Mouse (Mus musculus): ENCODE results near the gene Coro1b. TPM values are rescaled to one million over a fixed set of nuclear protein-coding genes. Genes with fewer than 3 reads are reported as not detected.

Gene Coro1b
- polyA plus RNA-seq, 1 experiment from 2014 or later = 189 TPM

- ATAC-seq (replicated peaks; ENCODE audit: low FRiP score, low TSS enrichment, low read depth) = no peak
- 90% methylated on average over 18 of the region's 18 CpGs for WGBS
- H3K4me2 ChIP-seq (ENCODE audit: low read length) = no peak overlapping the region
- no peaks in the 10 kb centered on the region for H3K36me3 ChIP-seq (ENCODE audit: control insufficient read depth, insufficient read depth, low read length)
- no peaks in the 10 kb centered on the region for H3K27me3 ChIP-seq (replicated peaks; ENCODE audit: control insufficient read depth, insufficient read depth, low read length)
- DNase-seq (ENCODE audit: low spot score) = no peak
- H3K27ac ChIP-seq (ENCODE audit: low read depth) = no peak overlapping the region
- no peaks in the 10 kb centered on the region for H3K4me1 ChIP-seq (replicated peaks; ENCODE audit: control insufficient read depth, insufficient read depth, low read length)
- no peaks in the 10 kb centered on the region for H3K9me3 ChIP-seq (ENCODE audit: control insufficient read depth, low read length)
- H3K4me3 ChIP-seq (ENCODE audit: low read depth, low read length) = no peak overlapping the region
- H3K9ac ChIP-seq (ENCODE audit: low read length) = no peak overlapping the region
These were observed 5.8 kb upstream of the Coro1b start for GRCm38 (mm10) chr19:4142416-4143173.

- H3K36me3 ChIP-seq (ENCODE audit: control insufficient read depth, insufficient read depth, low read length) = no peaks in the 10 kb centered on the region
- H3K27me3 ChIP-seq (replicated peaks; ENCODE audit: control insufficient read depth, insufficient read depth, low read length) = no peaks in the 10 kb centered on the region
- no peaks in the 10 kb centered on the region for H3K9me3 ChIP-seq (ENCODE audit: control insufficient read depth, low read length)
- ATAC-seq (replicated peaks; ENCODE audit: low FRiP score, low TSS enrichment, low read depth) = no peak
- DNase-seq (ENCODE audit: low spot score) = no peak
- H3K27ac ChIP-seq (ENCODE audit: low read depth) = no peak within 1 kb of the TSS
- no peak within 1 kb of the TSS for H3K4me2 ChIP-seq (ENCODE audit: low read length)
- H3K4me3 ChIP-seq (ENCODE audit: low read depth, low read length) = no peak within 1 kb of the TSS
- H3K9ac ChIP-seq (ENCODE audit: low read length) = no peak within 1 kb of the TSS
- WGBS = 75% methylated on average over 7 of the region's 7 CpGs
- H3K4me1 ChIP-seq (replicated peaks; ENCODE audit: control insufficient read depth, insufficient read depth, low read length) = peaks cover 6% of the 10 kb centered on the region; the same call in 1 of the 2 replicates
These were observed 4.6 kb upstream of the Coro1b start, which contains the start of gene Cabp4 for GRCm38 (mm10) chr19:4143759-4144268. Gene Cabp4, minus strand, starts transcription at chr19:4144033.

GRCm38 (mm10) chr19:4144550-4145498 is 3.6 kb upstream of the Coro1b start:
- no peak for ATAC-seq (replicated peaks; ENCODE audit: low FRiP score, low TSS enrichment, low read depth)

GRCm38 (mm10) chr19:4145936-4146335 is 2.5 kb upstream of the Coro1b start:
- H3K4me1 ChIP-seq (replicated peaks; ENCODE audit: control insufficient read depth, insufficient read depth, low read length) = peaks cover 17% of the 10 kb centered on the region
- no peak for ATAC-seq (replicated peaks; ENCODE audit: low FRiP score, low TSS enrichment, low read depth)
- 91% methylated on average over 5 of the region's 5 CpGs for WGBS
- H3K4me2 ChIP-seq (ENCODE audit: low read length) = no peak overlapping the region
- peaks cover 6% of the 10 kb centered on the region for H3K36me3 ChIP-seq (ENCODE audit: control insufficient read depth, insufficient read depth, low read length)
- no peak for DNase-seq (ENCODE audit: low spot score)
- H3K4me3 ChIP-seq (ENCODE audit: low read depth, low read length) = no peak overlapping the region
- H3K9me3 ChIP-seq (ENCODE audit: control insufficient read depth, low read length) = no peaks in the 10 kb centered on the region
- H3K27me3 ChIP-seq (replicated peaks; ENCODE audit: control insufficient read depth, insufficient read depth, low read length) = no peaks in the 10 kb centered on the region
- no peak overlapping the region for H3K9ac ChIP-seq (ENCODE audit: low read length)
- H3K27ac ChIP-seq (ENCODE audit: low read depth) = no peak overlapping the region

More at GRCm38 (mm10) chr19:4144550-4145498, 3.6 kb upstream of the Coro1b start:
- Histone ChIP-seq H3K27me3 (replicated peaks; ENCODE audit: control insufficient read depth, insufficient read depth, low read length) (no peaks in the 10 kb centered on the region), H3K4me3 (ENCODE audit: low read depth, low read length) (no peak overlapping the region), H3K9ac (ENCODE audit: low read length) (no peak overlapping the region), H3K4me1 (replicated peaks; ENCODE audit: control insufficient read depth, insufficient read depth, low read length) (peaks cover 16% of the 10 kb centered on the region), H3K36me3 (ENCODE audit: control insufficient read depth, insufficient read depth, low read length) (no peaks in the 10 kb centered on the region; the same call in 1 of the 2 replicates), H3K27ac (ENCODE audit: low read depth) (no peak overlapping the region), H3K4me2 (ENCODE audit: low read length) (no peak overlapping the region), H3K9me3 (ENCODE audit: control insufficient read depth, low read length) (no peaks in the 10 kb centered on the region)
- WGBS = 78% methylated on average over 16 of the region's 16 CpGs
- DNase-seq (ENCODE audit: low spot score) = no peak

- Histone ChIP-seq H3K27me3 (replicated peaks; ENCODE audit: control insufficient read depth, insufficient read depth, low read length) (no peaks in the 10 kb centered on the region), H3K9me3 (ENCODE audit: control insufficient read depth, low read length) (no peaks in the 10 kb centered on the region), H3K4me1 (replicated peaks; ENCODE audit: control insufficient read depth, insufficient read depth, low read length) (peaks cover 17% of the 10 kb centered on the region), H3K4me3 (ENCODE audit: low read depth, low read length) (no peak overlapping the region), H3K36me3 (ENCODE audit: control insufficient read depth, insufficient read depth, low read length) (peaks cover 11% of the 10 kb centered on the region), H3K27ac (ENCODE audit: low read depth) (no peak overlapping the region), H3K4me2 (ENCODE audit: low read length) (no peak overlapping the region), H3K9ac (ENCODE audit: low read length) (no peak overlapping the region)
- DNase-seq (ENCODE audit: low spot score) (no peak), ATAC-seq (replicated peaks; ENCODE audit: low FRiP score, low TSS enrichment, low read depth) (no peak)
- whole genome bisulfite sequencing = 66% methylated on average over 12 of the region's 12 CpGs
These were observed 1.9 kb upstream of the Coro1b start for GRCm38 (mm10) chr19:4146366-4147021.

- no peak overlapping the region for H3K9ac ChIP-seq (ENCODE audit: low read length)
- H3K27ac ChIP-seq (ENCODE audit: low read depth) = no peak overlapping the region
- H3K4me1 ChIP-seq (replicated peaks; ENCODE audit: control insufficient read depth, insufficient read depth, low read length) = peaks cover 17% of the 10 kb centered on the region
- H3K4me3 ChIP-seq (ENCODE audit: low read depth, low read length) = no peak overlapping the region
- ATAC-seq (replicated peaks; ENCODE audit: low FRiP score, low TSS enrichment, low read depth) (no peak), DNase-seq (ENCODE audit: low spot score) (no peak)
- peaks cover 14% of the 10 kb centered on the region for H3K36me3 ChIP-seq (ENCODE audit: control insufficient read depth, insufficient read depth, low read length)
- H3K4me2 ChIP-seq (ENCODE audit: low read length) = no peak overlapping the region
- H3K27me3 ChIP-seq (replicated peaks; ENCODE audit: control insufficient read depth, insufficient read depth, low read length) = no peaks in the 10 kb centered on the region
- WGBS = 68% methylated on average over 3 of the region's 3 CpGs
- no peaks in the 10 kb centered on the region for H3K9me3 ChIP-seq (ENCODE audit: control insufficient read depth, low read length)
These were observed 1.4 kb upstream of the Coro1b start for GRCm38 (mm10) chr19:4147022-4147405.

- Histone ChIP-seq H3K9me3 (ENCODE audit: control insufficient read depth, low read length) (no peaks in the 10 kb centered on the region), H3K9ac (ENCODE audit: low read length) (peak overlapping the region; percentile 83), H3K4me3 (ENCODE audit: low read depth, low read length) (peak overlapping the region; percentile 88), H3K27me3 (replicated peaks; ENCODE audit: control insufficient read depth, insufficient read depth, low read length) (no peaks in the 10 kb centered on the region), H3K27ac (ENCODE audit: low read depth) (peak overlapping the region; percentile 43; the same call in 1 of the 2 replicates), H3K4me1 (replicated peaks; ENCODE audit: control insufficient read depth, insufficient read depth, low read length) (peaks cover 17% of the 10 kb centered on the region), H3K4me2 (ENCODE audit: low read length) (peak overlapping the region; percentile 59), H3K36me3 (ENCODE audit: control insufficient read depth, insufficient read depth, low read length) (peaks cover 23% of the 10 kb centered on the region)
- 37% methylated on average over 9 of the region's 9 CpGs for WGBS
- ATAC-seq (replicated peaks; ENCODE audit: low FRiP score, low TSS enrichment, low read depth) = no peak
- DNase-seq (ENCODE audit: low spot score) = no peak
These were observed 483 bp upstream of the Coro1b start for GRCm38 (mm10) chr19:4147782-4148490.

Measured in intestine, embryonic 14.5 days (tissue).